Mouse (Mus musculus): ENCODE results near the gene Trmt10c.
"Not testable (repeated sequence)": the region's sequence is repeated elsewhere in the genome, so short reads cannot be mapped to it uniquely, and the experiment has no call there.

The Trmt10c gene

DNA sequence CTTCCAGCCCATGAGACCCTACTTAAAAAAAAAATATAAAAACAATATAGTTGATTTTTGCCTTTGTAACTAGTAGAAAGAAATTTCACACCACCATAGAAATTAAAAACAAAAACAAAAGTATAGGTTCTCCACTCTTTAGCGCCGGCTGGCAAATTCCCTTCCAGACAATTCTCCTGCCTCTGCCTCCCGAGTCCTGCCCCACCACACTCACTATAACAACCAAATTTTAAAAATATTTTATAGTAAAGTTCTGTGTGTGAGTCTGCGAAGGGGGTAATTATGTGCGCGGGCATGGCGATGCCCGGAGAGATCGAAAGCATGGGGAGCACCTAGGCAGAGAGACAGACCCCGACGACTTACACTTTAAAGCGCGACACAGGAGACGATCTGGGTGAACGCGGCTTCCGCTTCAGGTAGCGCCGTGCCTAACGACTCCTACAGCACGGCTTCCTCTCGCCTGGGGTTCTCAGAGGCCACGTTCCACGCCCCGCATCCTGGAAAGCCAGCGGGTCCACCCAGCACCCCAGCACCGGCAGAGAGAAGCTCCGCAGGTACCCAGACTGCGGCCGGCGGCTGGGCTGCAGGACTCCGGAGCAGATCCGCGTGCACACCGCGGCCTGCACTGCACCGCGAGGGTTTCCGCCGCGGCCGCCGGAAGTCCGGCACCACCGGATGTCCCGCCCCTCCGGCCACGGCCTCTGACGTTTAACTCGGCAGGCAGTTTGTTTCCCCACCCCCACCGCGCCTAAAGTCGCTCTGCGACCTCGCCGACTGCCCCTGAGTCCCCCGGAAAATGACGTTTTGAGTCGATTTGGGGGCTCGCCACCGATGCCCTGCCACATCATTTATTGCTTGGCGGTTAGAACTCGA lies at the start of gene Trmt10c:
Gene Trmt10c, minus strand, starts transcription at position 682 of the 873 bp plus-strand sequence.
- DNase-seq (ENCODE audit: low read depth, low spot score), result peak; percentile 97

DNA sequence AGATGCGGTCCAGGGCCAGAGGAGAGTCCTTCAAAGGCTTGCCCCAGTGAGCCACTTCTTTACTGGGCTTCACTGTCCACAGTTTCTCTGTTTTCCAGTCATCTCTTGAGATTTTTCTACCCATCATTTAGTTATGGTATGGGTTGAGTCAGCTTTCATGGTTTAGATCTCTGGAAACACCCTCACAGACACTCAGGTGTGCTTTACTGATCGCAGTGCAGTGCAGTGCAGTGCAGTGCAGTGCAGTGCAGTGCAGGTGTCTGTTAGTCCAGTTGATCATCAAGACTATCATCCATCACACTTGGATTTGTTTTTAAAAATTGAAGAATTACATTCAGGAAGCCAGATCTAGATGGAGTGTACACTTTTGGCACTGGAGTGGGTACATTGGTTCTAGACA lies 48.7 kb upstream of the Trmt10c start:
- no peak for DNase-seq (ENCODE audit: low read depth, low spot score)

DNA sequence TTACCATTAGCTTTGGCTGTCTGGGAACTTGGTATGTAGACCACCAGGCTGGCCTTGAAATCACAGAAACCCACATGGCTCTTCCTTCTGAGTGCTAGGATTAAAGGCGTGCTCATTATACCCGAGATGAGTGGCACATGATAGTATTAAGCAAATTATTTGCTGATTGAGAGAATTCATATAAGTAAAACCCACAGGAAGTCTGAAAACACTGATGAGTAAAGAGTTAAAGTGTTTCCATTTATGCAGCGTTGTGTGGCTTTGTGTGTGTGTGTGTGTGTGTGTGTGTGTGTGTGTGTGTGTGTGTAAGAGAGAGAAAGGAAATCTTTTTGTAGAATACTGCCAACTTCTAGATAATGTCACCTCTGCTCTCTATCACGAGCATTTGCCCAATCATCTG lies 44.1 kb upstream of the Trmt10c start:
- no peak for DNase-seq (ENCODE audit: low read depth, low spot score)

DNA sequence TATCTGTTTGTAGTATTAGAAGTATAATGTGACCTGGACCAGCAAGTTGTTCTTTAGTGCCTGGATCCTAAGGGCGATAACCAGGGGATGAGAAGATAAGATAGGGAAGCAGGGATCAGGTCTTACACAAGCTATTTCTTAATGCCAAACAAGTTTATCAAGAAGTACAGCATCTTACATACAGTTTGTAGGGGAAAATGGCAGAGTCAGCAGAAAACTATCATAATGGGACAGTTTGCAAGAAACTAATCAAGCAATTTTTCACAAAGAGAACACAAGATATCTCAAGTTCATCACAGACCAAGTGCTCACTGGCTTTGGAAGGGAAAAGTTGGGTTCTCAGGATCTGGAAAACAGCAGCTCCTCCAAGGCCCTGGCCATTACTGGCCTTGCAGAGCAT lies 41.8 kb upstream of the Trmt10c start:
- DNase-seq (ENCODE audit: low read depth, low spot score), result no peak

DNA sequence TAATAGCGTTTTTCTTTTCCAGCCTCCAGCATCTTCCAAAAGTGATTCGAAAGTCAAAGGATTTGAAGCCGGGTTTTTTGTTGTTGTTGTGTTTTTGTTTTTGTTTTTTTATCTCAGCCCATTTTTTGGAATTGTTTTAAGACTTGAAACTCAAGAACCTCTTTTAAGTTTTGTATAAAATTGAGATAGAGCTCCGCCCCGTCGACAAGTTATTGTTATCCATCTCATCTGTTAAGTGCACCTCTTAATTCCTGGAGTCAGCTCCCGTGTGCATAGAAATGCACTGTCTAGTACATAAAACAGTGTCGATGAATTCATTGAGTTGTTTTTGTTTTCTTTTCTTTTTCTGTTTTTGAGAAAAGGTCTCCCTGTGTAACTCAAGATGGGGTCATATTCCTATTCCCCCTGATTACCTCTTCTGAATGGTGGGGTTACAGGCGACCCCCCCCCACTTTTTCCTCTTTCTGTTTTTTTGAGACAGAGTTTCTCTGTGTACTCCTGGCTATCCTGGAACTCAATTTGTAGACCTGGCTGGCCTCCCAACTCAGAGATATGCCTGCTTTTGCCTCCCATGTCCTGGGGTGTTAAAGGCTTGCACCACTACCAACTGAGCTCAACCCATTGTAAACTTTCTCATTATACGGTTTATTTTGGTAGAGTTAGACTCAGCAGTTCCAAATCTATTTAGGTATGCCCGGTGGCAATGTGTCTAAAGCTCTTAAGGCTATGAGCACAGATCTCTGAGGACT lies 38.7 kb upstream of the Trmt10c start:
- peak; percentile 12 for DNase-seq (ENCODE audit: low read depth, low spot score)

DNA sequence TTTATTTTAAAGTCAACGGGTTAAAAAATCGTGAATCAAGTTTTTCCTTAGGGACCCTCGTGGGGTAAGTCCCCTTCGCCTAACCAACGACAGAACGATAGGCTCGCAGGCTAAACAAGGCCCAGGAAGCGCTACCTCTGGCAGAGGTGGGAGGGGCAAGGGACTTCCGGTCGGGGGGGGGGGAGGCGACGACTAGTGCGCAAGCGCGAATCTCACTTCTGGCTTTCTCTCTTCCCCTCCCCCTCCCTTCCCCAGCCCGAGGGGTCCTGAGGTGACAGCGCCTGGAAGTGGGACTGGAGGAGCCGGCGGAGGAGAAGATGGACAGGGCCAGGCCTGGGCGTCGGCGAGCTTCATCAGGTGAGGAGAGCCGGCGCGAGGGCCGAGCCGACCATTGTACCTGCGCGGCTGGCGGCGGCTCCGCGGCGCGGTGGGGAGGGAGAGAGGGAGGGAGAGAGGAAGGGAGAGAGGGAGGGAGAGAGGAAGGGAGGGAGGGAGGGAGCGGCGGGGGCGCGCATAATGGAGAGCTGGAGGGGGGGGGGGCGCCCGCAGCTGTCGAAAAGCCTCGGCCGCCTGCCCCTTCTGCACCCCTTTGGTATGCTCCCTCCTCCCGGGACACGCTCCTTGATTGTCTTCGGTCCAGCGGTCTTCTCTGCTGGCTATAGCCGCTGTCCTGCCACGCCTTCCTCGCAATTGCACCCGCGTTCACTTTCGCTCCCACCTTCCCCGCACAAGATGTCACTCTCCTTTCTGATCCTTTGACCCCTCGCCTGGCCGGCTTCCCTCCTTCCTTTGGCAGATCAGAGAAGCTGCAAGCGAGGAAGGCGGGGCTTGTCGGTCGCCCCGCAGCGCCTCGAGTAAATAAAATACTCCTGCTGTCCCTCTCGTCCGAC lies 37.8 kb upstream of the Trmt10c start:
- peak; percentile 95 for DNase-seq (ENCODE audit: low read depth, low spot score)

DNA sequence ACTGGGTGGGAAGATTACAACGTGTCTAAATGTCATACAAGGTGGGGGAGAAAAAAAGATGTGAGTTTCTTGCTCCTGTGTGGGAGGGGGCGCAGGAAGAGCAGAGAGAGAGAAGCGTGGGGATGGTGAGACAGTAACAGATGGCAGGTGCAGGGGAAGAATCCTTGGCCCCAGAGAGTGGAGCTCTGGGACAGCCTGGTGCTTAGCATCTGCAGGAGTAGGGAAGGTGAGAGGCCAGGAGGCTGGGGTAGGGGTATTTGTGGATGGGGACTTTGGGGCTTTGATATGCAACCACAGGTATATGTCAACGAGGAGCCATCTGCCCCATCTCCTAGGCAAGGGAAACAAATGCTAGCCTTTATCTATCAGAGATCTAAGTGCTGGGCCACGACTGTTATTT lies 36.9 kb upstream of the Trmt10c start:
- peak; percentile 13 for DNase-seq (ENCODE audit: low read depth, low spot score)

DNA sequence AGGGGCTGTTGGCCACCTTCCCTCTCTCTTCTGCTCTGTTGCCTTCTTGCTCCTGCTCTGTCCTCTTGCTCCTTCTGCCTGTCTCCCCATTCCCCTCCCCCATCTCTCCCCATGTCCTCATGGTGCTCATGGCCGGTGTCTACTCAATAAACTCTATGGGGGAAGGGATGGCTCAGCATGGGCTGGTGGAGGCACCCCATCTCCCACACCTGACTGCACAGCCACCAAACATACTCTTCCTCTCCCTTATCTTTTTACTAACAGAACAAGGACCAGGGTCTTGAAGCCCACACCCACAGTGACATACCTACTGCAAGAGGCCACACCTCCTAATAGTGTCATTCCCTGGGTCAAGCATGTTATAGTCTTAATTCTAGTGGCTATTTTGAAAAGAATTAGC lies 36.5 kb upstream of the Trmt10c start:
- no peak for DNase-seq (ENCODE audit: low read depth, low spot score)

DNA sequence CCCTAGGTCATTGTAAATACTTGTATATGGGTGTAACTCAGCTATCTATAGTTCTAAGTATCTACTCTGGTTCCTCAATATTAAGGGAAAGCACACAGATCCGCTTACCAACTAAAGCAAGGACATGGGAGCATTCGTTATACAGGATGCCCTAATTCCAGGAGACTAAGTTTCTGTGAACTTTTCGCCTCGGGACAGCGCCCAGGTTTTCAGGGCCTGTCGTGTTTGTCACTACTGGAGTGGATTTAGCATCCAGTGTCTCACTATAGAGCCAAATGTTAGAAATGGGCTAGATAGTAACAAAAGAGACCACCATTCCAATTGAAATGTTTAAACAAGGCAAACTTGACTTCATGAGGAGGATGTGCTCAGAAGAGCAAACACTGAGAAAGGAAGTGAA lies 35.5 kb upstream of the Trmt10c start:
- DNase-seq (ENCODE audit: low read depth, low spot score), result not testable (repeated sequence)

DNA sequence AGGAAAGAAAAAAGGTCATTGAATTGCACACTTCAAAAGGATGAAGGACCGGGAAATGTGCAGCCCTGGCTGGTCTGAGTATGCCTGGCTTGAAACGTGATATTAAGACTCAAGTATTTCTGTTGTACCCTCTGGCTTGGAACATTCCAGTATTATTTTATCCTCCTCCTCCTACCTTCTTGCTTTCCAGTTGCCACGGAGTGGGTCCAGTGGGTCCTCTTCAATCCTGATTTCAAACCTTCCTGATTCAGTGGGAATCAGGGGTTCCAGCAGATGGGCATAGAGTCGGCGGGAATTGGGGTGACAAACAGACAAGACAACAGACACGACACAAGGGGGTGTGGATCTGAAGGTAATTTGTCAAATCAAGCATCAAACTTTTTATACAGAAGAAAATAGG lies 34.9 kb upstream of the Trmt10c start:
- DNase-seq (ENCODE audit: low read depth, low spot score), result no peak

DNA sequence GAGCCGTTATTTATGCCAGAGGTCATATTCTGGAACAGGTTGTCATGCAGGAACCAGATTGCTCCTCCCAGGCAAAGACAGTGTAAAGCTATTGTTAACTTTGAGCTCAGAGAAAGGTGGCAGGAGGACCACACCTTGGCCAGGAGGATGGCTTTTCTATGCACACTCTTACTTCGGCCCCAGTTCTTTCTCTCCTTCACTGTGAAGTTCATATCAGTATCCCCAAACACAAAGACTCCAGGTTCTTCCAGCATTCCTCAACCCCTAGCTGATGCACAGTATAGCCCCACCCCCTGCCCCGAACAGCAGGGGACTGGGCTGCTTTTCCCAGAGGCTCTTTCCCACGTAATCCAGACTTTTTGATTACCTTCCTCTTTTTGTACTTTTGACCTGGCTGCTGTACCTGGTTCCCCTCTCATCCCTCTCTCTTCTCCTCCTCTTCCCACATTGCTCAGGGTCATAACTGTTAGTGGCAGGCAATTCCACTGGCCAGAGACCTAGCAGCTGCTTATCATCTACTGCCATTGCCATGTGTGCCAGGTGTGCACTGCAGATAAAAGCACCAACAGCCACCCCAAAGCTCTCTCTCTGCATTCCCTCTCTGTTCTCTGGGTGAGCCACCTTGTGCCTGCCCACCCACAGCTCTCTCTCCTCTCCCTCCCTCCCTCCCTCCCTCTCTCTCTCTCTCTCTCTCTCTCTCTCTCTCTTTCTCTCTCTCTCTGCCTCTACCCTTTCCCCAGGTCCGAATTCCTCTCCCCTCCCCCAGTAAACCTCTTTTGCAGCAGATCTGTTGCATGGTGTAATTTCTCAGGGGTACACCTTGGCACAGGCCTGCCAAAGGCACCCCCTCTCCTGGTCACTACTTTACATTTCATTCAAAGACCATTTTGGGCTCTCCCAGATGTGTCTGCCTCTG lies 34.0 kb upstream of the Trmt10c start:
- no peak for DNase-seq (ENCODE audit: low read depth, low spot score)

DNA sequence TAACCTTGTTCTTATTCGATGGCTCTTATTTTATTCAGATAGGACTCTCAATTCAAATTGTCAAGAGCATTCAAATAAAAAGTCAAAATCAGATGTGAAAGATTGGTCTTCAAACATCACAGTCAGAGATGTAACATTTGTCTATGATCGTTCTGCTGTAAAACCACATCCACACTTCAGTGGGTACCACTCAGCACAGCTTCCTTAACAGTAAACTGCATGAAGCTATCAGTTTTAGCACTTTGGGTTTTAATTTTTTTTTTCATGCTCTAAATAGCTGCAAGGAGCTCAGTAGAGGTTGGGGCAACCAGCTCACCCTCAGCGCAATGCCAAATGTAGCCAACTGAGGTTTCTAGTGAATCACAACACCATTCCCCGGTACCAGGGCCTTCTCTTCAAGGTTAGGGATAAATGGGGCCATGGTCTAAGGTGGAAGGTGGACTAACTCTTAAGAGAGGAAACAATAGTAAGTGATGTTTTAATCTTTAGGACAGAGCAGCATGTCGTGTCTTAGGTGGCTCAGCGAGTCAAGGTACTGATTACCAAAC lies 31.0 kb upstream of the Trmt10c start:
- DNase-seq (ENCODE audit: low read depth, low spot score), result no peak

DNA sequence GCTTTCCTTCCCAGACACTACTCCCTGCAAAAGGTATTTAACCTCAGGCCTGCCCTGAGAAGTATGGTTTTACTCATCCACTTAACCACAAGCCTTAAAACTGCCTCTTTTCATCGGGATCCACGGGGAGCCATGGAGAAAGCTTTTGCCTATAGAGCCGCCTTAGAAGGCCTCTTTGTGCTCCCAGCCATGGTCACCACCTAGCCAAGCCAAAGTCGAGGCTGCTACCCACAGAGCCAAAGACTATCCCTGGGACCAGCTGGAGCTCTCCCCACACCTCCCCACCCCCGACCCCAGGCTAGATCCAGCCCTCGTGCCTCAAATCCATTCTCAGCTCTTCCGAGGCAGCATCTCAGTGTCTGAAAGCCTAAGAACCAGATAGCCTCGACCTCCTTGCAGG lies 28.5 kb upstream of the Trmt10c start:
- no peak for DNase-seq (ENCODE audit: low read depth, low spot score)

DNA sequence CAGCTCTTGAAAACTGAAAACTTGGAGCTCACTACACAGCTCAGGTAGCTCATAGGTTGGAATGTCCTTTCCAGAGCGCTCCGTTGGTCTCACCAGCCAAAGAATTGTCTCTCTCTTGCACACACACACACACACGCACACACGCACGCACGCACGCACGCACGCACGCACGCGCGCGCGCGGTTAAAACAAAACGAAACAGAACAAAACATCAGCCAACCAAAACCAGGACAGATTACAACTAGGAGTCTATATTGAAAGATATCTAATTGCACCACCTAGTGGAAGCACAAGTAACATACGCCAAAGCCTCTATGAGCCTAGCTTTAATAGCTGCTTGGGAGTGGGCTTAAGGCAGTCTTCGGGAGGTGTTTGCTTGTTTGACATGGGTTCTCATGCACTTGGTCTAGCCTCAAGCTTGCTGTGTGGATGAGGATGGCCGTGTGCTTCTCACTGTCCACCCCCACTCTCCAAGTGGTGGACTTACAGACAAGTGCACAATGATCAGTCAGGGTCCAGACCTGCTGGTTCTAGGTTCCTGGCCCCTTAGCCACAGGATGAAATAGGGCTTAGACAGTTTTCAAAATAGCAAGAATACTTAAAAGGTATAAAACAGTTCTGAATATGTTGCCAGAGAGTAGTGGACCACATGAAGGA lies 26.8 kb upstream of the Trmt10c start:
- peak; percentile 87 for DNase-seq (ENCODE audit: low read depth, low spot score)

DNA sequence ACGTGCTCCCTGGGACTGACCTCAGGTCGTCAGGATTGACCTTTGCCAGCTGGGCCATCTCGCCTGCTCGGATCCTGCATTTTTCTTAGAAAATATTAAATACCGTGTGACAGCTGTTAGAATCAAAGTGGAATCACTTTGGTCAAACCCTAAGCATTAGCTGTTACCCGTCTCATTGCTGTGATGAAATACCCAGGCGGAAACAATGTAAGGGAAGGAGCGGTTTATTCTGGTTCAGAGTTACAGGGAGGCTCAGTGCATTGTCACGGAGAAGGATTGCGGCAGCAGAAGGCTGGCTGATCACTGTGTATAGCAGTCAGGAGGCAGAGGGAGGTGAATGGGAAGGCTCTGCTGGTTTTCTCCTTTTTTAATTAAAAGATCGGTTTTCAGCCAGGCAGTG lies 25.4 kb upstream of the Trmt10c start:
- no peak for DNase-seq (ENCODE audit: low read depth, low spot score)

DNA sequence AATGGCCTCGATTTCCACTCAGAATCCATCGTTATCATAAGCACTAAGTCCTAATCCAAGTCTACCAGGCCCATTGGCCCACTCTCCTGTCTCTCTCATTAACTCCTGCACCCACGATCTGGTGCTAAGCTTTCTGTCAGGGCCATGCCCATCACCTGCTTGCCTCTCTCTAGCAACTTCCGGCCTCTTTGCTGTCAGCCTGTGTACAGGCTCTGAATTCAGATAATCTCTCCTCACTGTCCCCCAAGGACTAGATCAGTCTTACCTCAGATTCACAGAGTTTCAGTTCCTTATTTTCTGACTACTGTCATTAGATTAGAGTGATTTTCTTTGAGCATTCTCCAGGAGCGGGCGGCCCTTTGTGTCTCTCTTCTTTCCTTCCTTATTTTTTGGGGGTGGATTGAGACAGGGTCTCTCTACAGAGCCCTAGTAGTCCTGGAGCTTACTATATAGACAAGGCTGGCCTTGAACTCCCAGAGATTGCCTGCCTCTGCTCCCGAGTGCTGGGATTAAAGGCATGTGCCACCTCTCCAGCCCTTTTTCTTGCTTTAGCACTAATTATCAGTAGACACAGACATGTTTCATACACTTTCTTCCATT lies 24.5 kb upstream of the Trmt10c start:
- DNase-seq (ENCODE audit: low read depth, low spot score), result no peak

DNA sequence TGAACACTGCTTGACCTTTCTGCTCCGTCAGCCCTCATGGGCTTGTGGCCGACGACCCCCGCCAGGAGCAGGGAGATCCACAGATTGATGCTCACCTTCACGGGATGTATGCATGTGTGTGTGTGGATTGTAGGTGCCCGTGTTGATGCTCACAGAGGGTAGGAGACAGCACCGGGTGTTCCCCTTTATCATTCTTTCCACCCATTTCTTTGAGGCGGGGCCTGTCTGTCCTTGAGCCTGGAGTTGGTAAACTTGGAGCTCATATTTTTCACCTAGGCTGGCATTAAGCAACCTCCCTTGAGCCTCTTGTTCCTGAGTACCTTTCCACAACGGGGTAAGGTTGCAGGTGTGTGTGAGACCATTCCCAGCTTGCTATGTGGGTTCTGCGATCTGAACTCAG lies 20.5 kb upstream of the Trmt10c start:
- no peak for DNase-seq (ENCODE audit: low read depth, low spot score)

DNA sequence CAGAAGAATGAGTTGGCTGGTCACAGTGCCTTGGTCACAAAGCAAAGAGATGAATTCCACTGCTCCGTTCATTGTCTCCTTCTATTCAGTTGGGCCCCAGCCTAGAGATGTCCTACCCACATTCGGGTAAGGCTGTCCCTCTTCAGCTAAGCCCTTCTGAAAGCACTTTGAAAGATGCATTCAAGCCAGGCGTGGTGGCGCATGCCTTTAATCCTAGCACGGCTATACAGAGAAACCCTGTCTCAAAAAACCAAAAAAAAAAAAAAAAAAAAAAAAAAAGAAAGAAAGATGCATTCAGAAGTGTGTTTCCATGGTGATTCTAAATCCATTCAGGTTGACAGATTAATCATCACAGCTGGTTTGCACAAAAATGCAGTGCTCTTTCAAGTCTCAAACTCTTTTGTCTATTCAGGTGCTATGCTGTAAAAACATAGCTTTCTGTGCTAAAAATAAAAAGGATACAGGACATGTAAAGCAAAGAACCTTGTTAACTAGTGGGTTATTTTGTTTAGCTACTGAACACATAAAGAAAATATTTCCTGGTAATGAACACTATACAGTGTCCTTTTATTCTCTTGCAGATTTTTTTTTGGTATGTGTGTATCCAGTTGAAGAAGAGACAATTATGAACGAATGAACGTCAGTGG lies 19.4 kb upstream of the Trmt10c start:
- peak; percentile 53 for DNase-seq (ENCODE audit: low read depth, low spot score)

DNA sequence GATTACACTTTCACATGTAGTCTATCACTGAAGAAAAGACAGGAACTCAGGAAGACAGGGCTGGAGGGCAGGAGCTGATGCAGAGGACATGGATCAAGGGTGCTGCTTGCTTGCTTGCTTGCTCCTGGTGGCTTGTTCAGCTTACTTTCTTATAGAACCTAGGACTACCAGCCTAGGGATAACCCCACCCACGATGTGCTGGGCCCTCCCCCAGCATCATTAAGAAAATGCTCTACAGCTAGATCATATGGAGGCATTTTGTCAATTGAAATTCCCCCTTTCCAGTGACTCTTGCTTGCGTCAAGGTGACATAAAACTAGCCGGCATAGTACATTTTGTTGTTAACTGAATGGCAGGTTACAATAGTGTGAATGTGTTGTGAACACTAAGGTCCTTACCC lies 18.3 kb upstream of the Trmt10c start:
- DNase-seq (ENCODE audit: low read depth, low spot score), result no peak

Measured in brain, adult 2 months (tissue).